Mouse (Mus musculus) layer of hippocampus, adult 9-11 months (tissue): Measurements from ENCODE around the gene Arhgap5.
"Not testable (repeated sequence)": the region's sequence is repeated elsewhere in the genome, so short reads cannot be mapped to it uniquely, and the experiment has no call there.

ENCODE experiments used
- DNase-seq: peaks from one replicate; pipeline ENCODE4 v3.0.0; 2022

Arhgap5 gene

DNA sequence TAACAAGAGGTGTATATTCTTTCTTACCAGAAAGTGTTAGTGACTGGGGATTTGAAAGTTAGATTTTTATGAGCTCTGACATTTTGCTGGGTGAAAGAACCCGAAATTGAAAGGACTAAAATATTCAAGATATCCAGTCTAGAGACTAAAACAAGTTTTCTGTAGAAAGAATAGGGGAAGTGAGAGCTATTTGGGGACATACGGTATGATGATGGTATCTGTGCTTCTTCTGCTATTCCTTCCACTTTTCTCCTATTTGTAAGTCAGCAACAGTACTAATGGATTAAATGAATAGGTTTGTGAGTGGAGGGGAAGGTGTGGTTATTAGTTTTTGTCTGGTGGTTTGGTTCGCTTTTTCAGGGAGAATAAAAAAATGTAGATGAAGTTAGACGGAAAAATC, 37.5 kb downstream of the Arhgap5 start:
- no peak for DNase-seq

DNA sequence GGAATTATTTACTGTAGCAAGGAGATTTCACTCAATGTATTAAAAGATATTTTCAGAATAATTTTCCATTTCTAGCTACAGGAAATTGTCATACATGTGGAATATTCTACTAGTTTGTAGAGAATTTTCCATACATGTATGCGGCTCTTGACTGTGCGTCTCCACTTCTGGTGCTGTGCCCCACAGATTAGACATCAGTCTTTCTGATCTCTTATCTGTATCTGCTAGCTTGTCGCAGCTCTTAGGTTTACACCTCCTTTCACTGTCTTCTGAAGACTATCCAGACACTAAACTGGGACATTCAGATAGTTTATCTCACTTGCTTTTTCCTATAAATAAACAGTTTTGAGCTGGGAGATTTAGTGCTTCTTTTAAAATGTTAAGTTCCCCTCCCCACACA, 40.8 kb downstream of the Arhgap5 start:
- DNase-seq, result no peak

DNA sequence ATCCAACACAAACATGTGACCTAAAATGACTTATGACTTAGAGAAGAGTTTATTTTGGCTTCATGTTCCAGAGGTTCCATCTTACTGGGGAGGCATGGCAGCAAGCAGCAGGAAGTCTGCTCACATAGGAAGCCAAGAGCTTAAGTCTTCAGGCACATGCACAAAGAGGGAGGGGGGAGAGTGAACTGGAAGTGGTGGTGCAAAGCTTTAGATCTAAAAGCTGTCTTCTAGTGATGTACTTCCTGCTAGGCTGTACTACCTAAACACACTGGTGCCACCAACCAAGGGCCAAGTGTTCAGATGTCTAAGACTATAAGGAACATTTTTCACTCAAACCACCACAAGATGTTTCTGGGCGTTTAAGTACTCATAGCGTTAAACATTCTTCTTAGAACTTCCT, 48.3 kb downstream of the Arhgap5 start:
- DNase-seq, result no peak

DNA sequence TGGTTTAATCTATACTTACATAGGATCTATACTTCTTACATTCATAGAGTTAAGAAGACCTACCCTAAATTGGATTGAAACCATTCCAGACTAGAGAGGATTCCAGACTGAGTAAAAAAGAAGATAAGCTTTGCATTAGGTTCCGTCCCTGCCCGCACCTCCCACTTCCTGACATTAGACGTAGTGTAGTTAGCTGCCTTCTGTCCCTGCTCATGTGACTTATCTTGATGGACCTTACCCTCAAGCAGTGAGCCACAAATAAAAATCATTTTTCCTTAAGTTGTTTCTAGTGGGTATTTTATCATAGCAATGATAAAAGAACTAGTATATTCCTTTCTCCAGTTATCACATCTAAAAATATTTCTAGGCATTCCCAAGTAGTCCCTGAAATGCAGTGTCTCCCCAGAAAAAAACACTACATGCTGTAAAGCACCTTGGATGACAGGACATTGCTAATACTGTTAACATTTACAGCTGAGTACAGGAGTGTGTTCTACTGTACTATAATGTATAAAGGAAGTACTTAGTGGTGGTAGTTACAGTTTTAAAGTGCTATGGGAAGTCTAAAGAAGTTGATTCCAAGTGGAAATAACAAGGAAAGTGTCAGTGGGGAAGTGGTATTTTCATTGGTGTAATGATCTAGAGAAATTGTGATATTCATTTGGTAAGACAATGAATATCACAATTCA, 51.6 kb downstream of the Arhgap5 start:
- DNase-seq, result no peak

DNA sequence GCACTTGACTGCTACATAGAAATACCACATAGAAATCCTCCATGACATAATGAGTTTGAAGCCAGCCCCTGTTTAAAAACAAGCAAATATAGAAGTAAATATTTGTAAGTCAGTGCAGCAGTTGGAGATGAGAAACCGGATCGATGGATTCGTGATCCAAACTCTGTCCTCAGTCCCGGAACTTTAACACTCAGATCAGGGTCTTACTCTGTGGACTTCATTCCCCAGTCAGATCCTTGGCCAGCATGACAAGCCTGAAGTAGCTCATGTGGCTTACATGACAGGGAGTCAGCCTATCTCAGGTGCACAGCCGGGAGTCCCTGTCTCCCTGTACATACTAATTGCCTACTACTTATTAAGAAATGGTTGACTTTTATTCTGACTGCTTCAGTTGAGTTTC, 61.9 kb downstream of the Arhgap5 start:
- DNase-seq, result no peak

DNA sequence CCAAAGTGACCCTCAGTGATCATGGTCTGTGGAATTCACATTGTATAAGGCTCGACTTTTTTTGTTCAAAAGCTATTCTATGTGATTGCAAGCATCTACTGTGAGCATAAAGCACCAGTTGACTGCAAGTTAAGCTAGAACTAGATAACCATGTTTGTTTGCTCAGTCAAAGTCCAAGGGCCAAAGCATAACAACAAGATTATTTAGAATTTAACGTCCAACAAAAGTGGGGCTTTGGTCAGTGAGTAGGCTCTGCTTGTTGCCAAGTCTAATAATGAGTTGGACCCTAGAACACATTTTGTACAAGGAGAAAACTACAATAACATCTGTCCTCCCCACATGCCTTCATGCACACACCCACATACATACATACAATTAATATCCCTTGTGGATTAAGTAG, 69.6 kb downstream of the Arhgap5 start:
- DNase-seq, result no peak

DNA sequence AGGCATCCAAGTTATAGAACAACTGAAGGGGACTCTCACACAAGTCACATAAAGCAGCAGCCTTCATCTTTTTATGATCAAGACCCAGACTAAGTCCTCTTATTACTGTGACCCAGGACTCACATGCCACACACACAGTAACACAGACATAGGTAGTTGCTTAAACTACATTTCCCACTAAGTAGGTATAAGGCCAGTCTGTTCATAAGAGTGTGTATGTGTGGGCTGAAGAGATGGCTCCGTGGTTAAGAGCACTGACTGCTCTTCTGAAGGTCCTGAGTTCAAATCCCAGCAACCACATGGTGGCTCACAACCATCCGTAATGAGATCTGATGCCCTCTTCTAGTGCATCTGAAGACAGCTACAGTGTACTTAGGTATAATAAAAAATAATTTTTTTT, 82.7 kb downstream of the Arhgap5 start:
- DNase-seq, result not testable (repeated sequence)

DNA sequence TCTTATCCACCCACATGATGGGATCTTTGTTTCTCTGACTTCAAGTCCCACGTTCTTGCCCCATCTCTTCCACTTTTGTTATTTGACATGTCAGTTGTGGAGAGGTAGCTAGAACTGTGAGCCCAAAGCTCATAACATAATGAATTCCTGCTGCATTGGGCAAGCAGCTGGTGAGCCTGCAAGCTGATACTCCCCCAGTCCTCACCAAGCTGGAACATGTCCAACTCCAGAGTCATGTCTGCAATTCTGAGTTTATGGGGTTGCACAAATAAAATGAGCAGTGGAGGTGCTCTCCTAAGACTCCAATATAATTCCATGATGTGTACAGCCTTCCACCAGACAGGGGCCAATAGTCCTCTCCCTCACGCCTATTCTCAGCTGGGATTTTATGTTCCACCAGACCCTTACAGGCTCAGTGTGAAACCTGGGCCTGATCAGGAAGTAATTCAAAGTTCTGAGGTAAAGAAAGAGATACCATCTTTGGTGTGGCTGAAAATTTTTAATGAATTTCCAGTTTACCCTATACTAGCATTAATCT, 83.8 kb downstream of the Arhgap5 start:
- peak; percentile 31 for DNase-seq

DNA sequence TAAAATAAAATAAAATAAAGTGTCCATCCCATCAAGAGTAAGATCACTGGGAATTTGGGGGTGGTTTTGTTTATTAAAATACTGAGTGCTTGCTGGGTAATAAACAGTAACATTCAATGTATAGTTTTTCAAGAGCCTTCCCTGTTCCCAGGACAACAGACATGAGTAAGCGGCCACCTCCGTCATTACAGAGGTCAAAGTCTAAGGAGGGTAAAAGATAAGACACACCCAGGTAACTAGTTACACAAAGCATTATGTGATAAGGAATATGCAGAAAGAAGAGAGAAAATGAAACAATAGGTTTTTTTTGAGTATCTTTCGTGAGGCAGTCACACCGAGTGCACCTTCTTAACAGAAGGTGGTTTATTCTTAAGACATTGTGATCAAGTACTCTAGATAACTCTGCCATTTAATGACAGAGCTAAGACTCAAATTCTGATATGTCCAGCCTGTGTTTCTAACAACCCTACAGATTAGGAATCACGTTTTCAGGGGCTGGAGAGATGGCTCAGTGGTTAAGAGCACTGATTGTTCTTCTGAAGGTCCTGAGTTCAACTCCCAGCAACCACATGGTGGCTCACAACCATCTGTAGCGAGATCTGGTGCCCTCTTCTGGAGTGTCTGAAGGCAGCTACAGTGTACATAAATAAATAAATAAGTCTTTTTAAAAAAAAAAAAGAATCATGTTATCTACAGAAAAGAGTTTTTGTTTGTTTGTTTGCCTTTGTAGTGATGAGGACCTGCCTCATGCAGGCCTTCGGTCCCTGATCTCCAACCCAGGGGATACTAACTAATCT, 91.8 kb downstream of the Arhgap5 start:
- no peak for DNase-seq

DNA sequence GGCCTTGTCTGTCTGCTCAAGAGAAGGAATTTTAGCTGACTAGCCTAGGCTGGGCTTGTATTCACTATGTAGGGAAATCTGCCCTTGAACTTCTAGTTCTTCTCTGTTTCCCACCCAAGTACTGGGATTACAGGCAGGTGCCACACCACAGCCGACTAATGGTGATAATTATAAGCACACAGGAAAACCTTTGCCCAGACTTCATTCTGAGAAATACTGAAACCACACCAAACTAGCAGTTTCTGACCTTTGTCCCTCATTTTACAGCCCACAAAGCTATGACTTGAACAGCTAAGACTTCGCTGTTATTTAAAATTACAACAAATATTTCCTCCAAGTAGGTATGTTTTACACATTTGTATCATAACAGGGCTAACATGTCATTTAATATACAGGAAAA, 98.7 kb downstream of the Arhgap5 start:
- no peak for DNase-seq

DNA sequence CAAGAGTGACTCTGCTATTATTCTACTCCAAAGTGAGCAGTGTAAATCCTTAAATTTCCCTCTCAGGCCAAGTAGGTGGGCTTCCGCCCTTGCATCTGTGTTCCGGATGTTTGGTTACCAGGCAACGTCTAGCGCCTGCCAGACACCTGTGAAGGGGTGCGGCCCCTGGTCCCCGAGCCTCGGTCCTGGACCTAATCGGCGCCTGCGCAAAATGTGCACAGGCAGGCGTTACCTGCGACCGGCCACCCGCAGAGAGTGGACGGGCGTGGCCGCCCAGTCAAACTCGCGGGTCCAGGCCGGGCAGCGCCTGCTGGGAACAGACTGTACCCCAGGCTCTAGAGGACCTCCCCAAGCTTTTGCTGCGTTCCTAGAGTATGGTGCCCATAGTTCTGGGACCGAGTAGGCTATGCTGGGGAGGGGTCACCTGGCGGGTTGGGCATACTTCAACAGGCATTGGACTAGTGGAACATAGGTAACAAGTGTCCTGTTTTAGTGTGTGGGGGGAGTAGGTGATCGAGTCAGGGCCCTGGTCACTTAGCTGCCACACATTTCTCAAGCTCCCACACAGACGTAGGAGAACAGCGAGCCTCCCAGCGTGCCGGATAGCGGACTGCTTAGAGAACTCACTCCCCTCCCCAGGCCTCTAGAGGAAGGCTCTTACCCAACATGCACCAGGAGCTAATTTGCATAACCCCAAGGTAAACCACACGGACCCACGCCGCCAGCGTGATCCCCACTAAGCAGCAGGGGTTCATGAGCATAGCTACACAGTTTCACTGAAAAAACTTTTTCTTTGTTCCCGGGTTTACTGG, 99.3 kb downstream of the Arhgap5 start:
- DNase-seq, result peak; percentile 91

DNA sequence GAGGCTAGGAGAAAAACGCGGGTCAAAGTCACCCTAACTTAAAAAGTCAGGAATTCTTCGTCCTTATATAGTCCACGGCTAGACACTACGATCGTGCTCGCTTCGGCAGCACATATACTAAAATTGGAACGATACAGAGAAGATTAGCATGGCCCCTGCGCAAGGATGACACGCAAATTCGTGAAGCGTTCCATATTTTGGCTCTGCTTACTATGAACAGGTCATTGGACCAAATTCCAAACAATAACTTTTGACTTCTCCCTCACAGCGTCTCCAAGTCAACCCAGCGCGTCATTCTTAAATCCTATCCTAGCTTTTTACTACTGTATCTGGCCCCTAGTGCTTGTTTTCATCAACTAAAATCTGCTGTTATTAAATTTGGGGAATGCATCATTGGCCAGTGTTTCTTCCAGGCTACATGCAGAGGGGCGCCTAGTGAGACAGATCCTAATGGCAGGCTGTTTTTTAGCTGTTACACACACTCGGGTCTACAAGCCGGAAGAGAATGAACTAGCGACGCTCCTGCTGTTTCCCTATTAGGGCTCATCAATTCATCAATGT, 100.0 kb downstream of the Arhgap5 start:
- DNase-seq, result peak; percentile 86

DNA sequence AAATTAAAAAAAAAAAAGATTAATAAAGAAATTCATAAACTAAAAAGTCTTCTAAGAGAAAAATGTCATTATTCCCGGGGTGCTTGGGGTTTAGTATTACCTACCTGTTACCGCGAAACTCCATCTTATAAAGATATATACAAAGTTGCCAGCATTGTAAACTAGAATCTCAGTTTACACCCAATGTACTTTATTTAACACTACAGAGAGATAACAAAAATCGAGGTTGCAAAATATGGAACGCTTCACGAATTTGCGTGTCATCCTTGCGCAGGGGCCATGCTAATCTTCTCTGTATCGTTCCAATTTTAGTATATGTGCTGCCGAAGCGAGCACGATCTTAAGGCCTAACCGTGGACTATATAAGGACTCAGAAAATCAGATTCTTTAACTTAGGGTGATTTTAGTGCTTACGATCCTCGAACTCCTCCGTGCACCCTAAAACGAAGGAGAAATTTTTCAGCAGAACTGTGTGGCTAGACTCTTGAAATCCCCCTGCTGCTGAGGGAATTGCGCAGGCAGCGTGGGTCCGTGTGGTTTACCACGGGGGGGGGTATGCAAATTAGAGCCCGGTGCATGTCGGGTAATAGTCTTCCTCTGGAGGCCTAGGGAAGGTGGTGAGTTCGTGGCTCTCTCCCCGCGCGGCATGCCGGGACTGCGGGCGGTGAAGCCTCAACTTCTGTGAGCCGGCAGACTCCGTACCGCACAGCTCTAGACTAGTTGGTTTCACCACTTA, 100.7 kb downstream of the Arhgap5 start:
- peak; percentile 93 for DNase-seq

DNA sequence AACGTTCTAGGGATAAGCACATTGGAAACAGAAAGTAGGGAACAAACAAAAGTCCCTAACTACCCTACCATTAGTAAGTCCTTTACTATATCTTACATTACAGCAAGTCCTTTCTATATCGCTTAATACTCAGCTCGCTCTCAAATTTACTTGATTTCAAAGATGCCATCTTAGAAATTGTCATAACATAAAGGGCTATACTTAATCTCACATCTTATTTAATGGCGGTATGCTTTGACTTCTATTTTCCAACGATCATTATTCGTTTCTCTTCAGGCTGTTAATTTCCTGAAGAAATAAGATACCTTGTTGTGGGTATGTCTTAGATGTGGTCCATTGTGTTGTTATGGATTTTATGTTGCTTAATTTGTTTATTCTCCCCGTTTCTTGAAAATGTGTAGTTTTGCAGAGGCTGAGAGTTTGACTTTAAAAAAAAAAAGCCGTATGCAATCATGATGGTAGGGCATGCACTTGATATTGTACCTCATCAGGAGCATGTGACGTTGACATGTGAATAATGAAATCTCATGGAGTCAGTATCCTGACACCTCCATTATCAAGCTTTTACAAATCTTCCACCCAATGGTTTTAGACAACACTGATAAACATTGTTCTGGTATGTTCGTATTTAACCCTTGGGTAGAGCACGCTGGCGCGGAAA, 101.3 kb downstream of the Arhgap5 start:
- DNase-seq, result peak; percentile 5

DNA sequence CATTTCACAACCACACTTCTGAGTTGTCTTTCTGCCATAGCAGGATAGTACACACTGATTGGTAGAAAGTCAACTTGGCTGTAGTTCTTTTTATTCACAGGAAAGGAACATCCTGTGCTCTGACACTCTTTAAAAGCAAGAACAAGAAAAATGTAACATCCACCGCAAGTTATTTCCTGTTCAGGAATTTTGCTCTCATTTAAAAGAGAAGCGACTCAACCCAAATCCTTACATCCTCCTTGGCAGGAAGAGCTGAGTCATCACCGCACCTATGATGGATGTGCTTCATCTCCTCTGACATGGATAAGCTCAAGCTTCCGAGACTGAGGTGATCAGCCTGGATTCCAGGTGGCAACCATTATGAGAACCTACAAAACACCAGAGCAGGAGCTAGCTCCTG, 103.6 kb downstream of the Arhgap5 start:
- no peak for DNase-seq

DNA sequence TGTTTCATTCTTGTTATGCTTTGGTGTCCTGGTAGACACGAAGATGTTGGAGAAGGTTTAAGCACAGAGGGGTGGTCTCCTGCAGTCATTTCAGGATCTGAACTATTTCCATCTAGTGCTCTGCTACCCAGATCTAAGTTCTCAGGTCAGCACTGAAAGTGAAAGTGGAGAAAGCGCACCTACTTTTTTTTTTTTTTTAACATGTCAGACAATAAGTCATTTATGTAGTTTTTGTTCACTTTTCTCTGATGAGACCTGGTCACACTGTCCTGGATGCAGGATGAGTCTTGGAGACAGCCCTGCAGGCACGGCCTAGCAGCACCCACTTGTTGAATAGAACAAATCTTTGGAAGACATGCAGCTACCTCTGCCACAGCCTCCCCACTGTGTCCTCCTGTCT, 111.9 kb downstream of the Arhgap5 start:
- no peak for DNase-seq

DNA sequence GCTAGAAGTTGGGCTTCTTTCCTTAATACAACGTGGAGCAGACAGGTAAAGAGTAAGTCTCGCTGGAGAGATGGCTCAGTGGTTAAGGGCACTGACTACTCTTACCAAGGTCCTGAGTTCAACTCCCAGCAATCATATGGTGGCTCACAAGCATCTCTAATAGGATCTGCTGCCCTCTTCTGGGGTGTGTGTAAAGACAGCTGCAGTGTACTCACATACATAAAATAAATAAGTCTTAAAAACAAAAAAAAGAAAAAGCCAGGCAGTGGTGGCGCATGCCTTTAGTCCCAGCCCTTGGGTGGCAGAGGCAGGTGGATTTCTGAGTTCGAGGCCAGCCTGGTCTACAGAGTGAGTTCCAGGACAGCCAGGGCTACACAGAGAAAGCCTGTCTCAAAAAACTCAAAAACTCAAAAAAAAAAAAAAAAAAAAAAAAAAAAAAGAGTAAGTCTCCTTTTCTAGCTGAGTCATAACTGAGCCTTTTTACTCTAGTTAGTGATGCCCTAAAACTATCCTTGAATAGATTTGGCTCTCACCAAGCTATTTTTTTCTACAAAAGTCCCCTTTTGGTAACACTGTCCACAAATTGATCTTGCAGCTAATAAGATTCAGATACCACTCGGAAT, 114.8 kb downstream of the Arhgap5 start:
- no peak for DNase-seq

DNA sequence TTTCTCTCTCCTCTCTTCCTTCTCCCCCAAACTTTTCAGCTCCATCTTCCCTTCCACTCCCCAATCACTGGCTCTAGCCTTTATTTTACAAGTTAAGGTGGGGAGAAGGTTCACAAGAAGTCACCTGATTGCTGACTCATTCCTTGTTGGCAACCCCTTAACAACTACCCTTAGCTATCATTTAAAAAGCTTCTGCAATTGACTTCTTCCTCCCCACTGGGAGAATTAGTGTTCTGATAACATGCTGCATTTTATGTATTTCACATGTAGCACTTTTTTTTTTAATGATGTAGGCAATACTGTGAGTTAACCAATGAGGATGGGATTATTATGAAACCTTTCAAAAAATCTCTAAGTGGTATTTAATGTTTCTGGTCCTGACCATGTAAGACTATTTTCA, 115.9 kb downstream of the Arhgap5 start:
- no peak for DNase-seq
